Mouse (Mus musculus) heart, postnatal 0 days (tissue): Measurements from ENCODE around the gene Npepps.
"Not testable (repeated sequence)": the region's sequence is repeated elsewhere in the genome, so short reads cannot be mapped to it uniquely, and the experiment has no call there.

Experiments used
- CTCF ChIP-seq: IDR thresholded peaks from 2 replicates; pipeline ENCODE4 v1.5.1; 2016; ENCODE audit warnings: antibody characterized with exemption, control low read depth, low read depth
- EP300 ChIP-seq: IDR thresholded peaks from 2 replicates; pipeline ENCODE4 v1.6.1; 2016; ENCODE audit warnings: antibody characterized with exemption, low read depth

- TF ChIP-seq EP300, CTCF: not testable (repeated sequence)
These were observed 30.8 kb downstream of the Npepps start for GRCm38 (mm10) chr11:97249649-97250048.
